Mouse (Mus musculus) lung, embryonic 16.5 days (tissue): ENCODE measurements around the gene Gm867. TPM values are rescaled to one million over a fixed set of nuclear protein-coding genes. Genes with fewer than 3 reads are reported as not detected.
A peak's percentile ranks its signal among the peaks of the same experiment; 100 is the strongest.

ENCODE experiments used
- ATAC-seq: fragments of 200-750 bp; cut with Nextera tagmentation; 2 replicates; pipeline ENCODE4 v1.8.0; 2017; ENCODE audit warnings: low read depth, mild to moderate bottlenecking, moderate library complexity
- H3K27ac ChIP-seq: fragments of 300-500 bp; sonication (generic); 2 replicates; pipeline ENCODE4 v1.5.1; 2014; ENCODE audit warnings: mild to moderate bottlenecking, control low read depth, low read length
- H3K27me3 ChIP-seq: fragments of 300-500 bp; sonication (generic); 2 replicates; pipeline ENCODE4 v1.6.1; 2014; ENCODE audit warnings: low read depth, low read length, mixed read lengths; ENCODE audit not compliant: control insufficient read depth, insufficient read depth
- H3K36me3 ChIP-seq: fragments of 300-500 bp; sonication (generic); 2 replicates; pipeline ENCODE4 v1.6.1; 2014; ENCODE audit warnings: low read length; ENCODE audit not compliant: control insufficient read depth, insufficient read depth
- H3K4me1 ChIP-seq: fragments of 300-500 bp; sonication (generic); replicated peaks from 2 replicates; pipeline ENCODE4 v1.6.1; 2014; ENCODE audit warnings: low read length, mixed read lengths; ENCODE audit not compliant: control insufficient read depth, insufficient read depth
- H3K4me2 ChIP-seq: fragments of 300-500 bp; sonication (generic); 2 replicates; pipeline ENCODE4 v1.6.1; 2014; ENCODE audit warnings: low read depth, low read length, control low read depth
- H3K4me3 ChIP-seq: fragments of 300-500 bp; sonication (generic); 2 replicates; pipeline ENCODE4 v1.5.1; 2014; ENCODE audit warnings: mild to moderate bottlenecking, low read length, control low read depth
- H3K9ac ChIP-seq: fragments of 300-500 bp; sonication (generic); 2 replicates; pipeline ENCODE4 v1.6.1; 2014; ENCODE audit warnings: low read length, control low read depth
- H3K9me3 ChIP-seq: fragments of 300-500 bp; sonication (generic); 2 replicates; pipeline ENCODE4 v1.6.1; 2016; ENCODE audit warnings: low read length; ENCODE audit not compliant: control insufficient read depth
- WGBS: fragments of 180-500 bp; shearing (Covaris S2); extraction: QIAGEN DNeasy Blood & Tissue Kit; methylation state at CpG from one replicate; pipeline ENCODE4 v1.1.7; 2014; 5-methylcytosine and 5-hydroxymethylcytosine counted together
- polyA plus RNA-seq: library from polyadenylated mRNA; unstranded; fragments of >200 nt; fragmentation: Nextera tagmentation; extraction: Ambion mirVana; gene quantifications from 2 replicates; pipeline ENCODE4 v1.2.1, GENCODE M21; 2015

Gm867 gene
- polyA plus RNA-seq, 1 experiment from 2014 or later = 0.97 TPM

DNA sequence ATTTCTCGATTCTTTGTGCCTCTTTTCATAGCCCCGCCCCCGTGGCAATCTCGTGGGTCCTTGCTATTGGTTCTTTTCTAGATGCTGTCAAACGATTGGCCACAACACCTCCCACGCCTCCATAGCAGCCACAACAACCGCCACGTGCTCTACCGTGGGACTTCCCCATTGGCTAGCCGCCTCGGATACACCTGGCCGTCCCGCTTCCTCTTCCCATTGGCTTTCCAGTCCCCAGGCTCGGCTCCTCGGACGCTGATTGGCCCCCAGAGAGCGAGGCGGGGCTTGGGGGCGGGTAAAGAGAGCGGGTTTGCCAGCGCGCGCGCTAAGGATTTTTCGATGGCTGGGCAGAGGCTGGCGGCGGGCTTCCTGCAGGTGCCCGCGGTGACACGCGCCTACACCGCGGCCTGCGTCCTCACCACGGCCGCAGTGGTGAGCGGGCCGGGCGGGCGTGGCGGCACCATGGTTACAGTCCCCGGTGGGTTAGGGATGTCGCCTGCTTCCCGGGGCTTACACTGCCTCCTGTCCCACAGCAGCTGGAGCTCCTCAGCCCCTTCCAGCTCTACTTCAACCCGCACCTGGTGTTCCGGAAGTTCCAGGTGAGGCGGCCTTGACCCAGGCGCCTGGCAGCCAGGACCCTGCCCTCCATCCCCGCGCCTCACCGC lies 47.3 kb downstream of the Gm867 start, which contains the start of gene Derl3:
Derl3 (plus strand) TSS at position 325 of the 662 bp plus-strand sequence.
- 0 out of 2 replicates have a peak within 1 kb of the TSS, but pooled peaks have one; percentile 8 for H3K27ac ChIP-seq
- under 1% methylated on average over 45 of the region's 51 CpGs for WGBS

DNA sequence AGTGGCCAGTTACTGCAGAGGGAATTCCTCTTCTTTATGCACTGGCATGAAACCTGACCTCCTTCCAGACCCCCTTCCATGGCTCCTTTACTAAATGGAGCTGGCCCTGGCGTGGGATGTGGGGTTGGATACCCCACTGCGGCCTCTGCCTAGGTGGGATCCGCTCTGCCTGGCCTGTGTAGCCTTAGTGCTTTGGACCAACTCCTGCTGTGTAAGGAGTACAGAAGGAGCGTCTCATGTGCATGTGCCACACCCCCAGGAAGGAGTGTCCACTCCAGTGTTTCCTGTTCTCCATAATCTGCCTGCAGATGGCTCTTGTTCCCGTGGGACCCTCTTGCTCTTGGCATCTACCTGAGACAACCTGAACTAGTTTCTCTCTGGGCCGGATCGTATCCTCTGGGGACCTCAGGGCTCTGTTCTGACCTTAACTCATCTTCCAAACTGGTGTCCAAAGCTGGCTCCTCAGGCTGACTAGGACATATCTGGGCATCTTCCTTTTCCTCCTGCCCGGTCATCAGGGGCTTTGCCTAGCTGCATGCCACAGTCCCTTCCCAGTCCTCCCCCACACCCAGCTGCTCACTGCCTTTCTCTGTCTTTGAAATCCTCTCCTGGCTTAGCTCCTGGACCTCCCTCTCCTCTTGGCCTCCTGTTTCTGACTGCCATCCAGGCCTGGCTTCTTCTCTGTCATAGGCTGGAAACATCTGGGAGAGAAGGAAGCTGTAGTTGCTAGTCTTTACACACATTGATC lies 50.9 kb downstream of the Gm867 start:
- H3K27ac ChIP-seq = no peak overlapping the region
- no peak overlapping the region for H3K9ac ChIP-seq
- WGBS = 26% methylated on average over 8 of the region's 8 CpGs

More for the DNA sequence above, 47.3 kb downstream of the Gm867 start, which contains the start of gene Derl3:
- H3K36me3 ChIP-seq = peaks cover 20% of the 10 kb centered on the region
- H3K4me1 ChIP-seq = peaks cover 8% of the 10 kb centered on the region
- no peaks in the 10 kb centered on the region for H3K9me3 ChIP-seq
- no peaks in the 10 kb centered on the region for H3K27me3 ChIP-seq
- ATAC-seq = peak; percentile 98
- H3K4me2 ChIP-seq = peak within 1 kb of the TSS; percentile 75
- peak within 1 kb of the TSS; percentile 47 for H3K4me3 ChIP-seq
- H3K9ac ChIP-seq = peak within 1 kb of the TSS; percentile 45

More for the DNA sequence above, 50.9 kb downstream of the Gm867 start:
- no peak overlapping the region for H3K4me3 ChIP-seq
- H3K4me1 ChIP-seq = peaks cover 8% of the 10 kb centered on the region
- no peaks in the 10 kb centered on the region for H3K9me3 ChIP-seq
- no peaks in the 10 kb centered on the region for H3K36me3 ChIP-seq
- no peaks in the 10 kb centered on the region for H3K27me3 ChIP-seq
- no peak for ATAC-seq
- H3K4me2 ChIP-seq = no peak overlapping the region

Other genes with a start within 250 kb of the Gm867 start
- gene Cabin1, start 176.3 kb downstream of the Gm867 start, polyA plus RNA-seq = 39.7 and 48.8 TPM in 2 replicates
- 69.0 and 74.3 TPM in 2 replicates for gene Ddt, start 167.3 kb downstream of the Gm867 start, polyA plus RNA-seq
- 0.41 and 0.65 TPM in 2 replicates for gene Gm20441, start 159.7 kb downstream of the Gm867 start, polyA plus RNA-seq
- gene Gstt3, start 159.3 kb downstream of the Gm867 start, polyA plus RNA-seq = 34.2 and 36.4 TPM in 2 replicates
- 36.2 and 42.8 TPM in 2 replicates for gene Gstt1, start 142.1 kb downstream of the Gm867 start, polyA plus RNA-seq
- gene Gstt4, start 118.1 kb downstream of the Gm867 start, polyA plus RNA-seq = not detected in 2 replicates
- gene Gstt2, start 103.2 kb downstream of the Gm867 start, polyA plus RNA-seq = 51.9 and 60.7 TPM in 2 replicates
- gene Mif, start 80.4 kb downstream of the Gm867 start, polyA plus RNA-seq = 1,432 and 1,479 TPM in 2 replicates
- 2.3 and 3.5 TPM in 2 replicates for gene Derl3, start 47.3 kb downstream of the Gm867 start, polyA plus RNA-seq
- gene Smarcb1, start 19.1 kb downstream of the Gm867 start, polyA plus RNA-seq = 191 and 197 TPM in 2 replicates
- gene Chchd10, start 7.5 kb downstream of the Gm867 start, polyA plus RNA-seq = 68.7 and 70.0 TPM in 2 replicates
- 74.1 and 77.1 TPM in 2 replicates for gene Mmp11, start 4.2 kb downstream of the Gm867 start, polyA plus RNA-seq
- 0.60 and 1.0 TPM in 2 replicates for gene Vpreb3, start 2.4 kb upstream of the Gm867 start, polyA plus RNA-seq
- not detected in 2 replicates for gene Gm5134, start 13.8 kb upstream of the Gm867 start, polyA plus RNA-seq
- gene Zfp280b, start 92.0 kb upstream of the Gm867 start, polyA plus RNA-seq = 18.6 TPM in 2 replicates
- not detected in 2 replicates for gene Slc5a4b, start 170.3 kb upstream of the Gm867 start, polyA plus RNA-seq
- gene Slc5a4a, start 206.8 kb upstream of the Gm867 start, polyA plus RNA-seq = not detected in 2 replicates